Mouse (Mus musculus) forebrain, embryonic 10.5 days (tissue): ENCODE data around the gene Rerg. TPM values are rescaled to one million over a fixed set of nuclear protein-coding genes. Genes with fewer than 3 reads are reported as not detected.
A peak's percentile ranks its signal among the peaks of the same experiment; 100 is the strongest.

Source experiments
- DNase-seq: peaks from one replicate; pipeline ENCODE4 v3.0.0-alpha.2; 2017; ENCODE audit warnings: low spot score; ENCODE audit errors: extremely low spot score
- H3K27ac ChIP-seq: fragments of 300-500 bp; sonication (generic); 2 replicates; pipeline ENCODE4 v1.5.1; 2016; ENCODE audit warnings: mild to moderate bottlenecking
- H3K27me3 ChIP-seq: fragments of 300-500 bp; sonication (generic); 2 replicates; pipeline ENCODE4 v1.6.1; 2016; ENCODE audit warnings: mild to moderate bottlenecking; ENCODE audit not compliant: poor library complexity, severe bottlenecking
- H3K36me3 ChIP-seq: fragments of 300-500 bp; sonication (generic); replicated peaks from 2 replicates; pipeline ENCODE4 v1.6.1; 2016; ENCODE audit warnings: mild to moderate bottlenecking, moderate library complexity
- H3K4me1 ChIP-seq: fragments of 300-500 bp; sonication (generic); 2 replicates; pipeline ENCODE4 v1.6.1; 2016
- H3K4me3 ChIP-seq: fragments of 300-500 bp; sonication (generic); 2 replicates; pipeline ENCODE4 v1.5.1; 2016; ENCODE audit warnings: mild to moderate bottlenecking, moderate library complexity
- H3K9me3 ChIP-seq: fragments of 300-500 bp; sonication (generic); 2 replicates; pipeline ENCODE4 v1.6.1; 2016; ENCODE audit warnings: mild to moderate bottlenecking, moderate library complexity
- WGBS: fragments of 180-500 bp; shearing (Covaris S2); methylation state at CpG from one replicate; pipeline ENCODE4 v1.1.7; 2016; 5-methylcytosine and 5-hydroxymethylcytosine counted together
- polyA plus RNA-seq: library from polyadenylated mRNA; unstranded; fragments of >200 nt; fragmentation: Nextera tagmentation; extraction: Ambion mirVana; gene quantifications from 2 replicates; pipeline ENCODE4 v1.2.1, GENCODE M21; 2016

Rerg gene
- polyA plus RNA-seq, 1 experiment from 2014 or later, result 1.1 TPM

- DNase-seq, result no peak
- 90% methylated on average over 6 of the region's 6 CpGs for WGBS
These were observed 59.5 kb downstream of the Rerg start for GRCm38 (mm10) chr6:137110778-137111174.

GRCm38 (mm10) chr6:137109811-137110777, 60.2 kb downstream of the Rerg start:
- Histone ChIP-seq H3K4me1 (no peaks in the 10 kb centered on the region), H3K9me3 (no peaks in the 10 kb centered on the region), H3K4me3 (no peak overlapping the region), H3K27ac (no peak overlapping the region), H3K36me3 (no peaks in the 10 kb centered on the region), H3K27me3 (no peaks in the 10 kb centered on the region)
- no peak for DNase-seq
- 88% methylated on average over 20 of the region's 20 CpGs for WGBS

More at GRCm38 (mm10) chr6:137110778-137111174, 59.5 kb downstream of the Rerg start:
- H3K4me1 ChIP-seq, result no peaks in the 10 kb centered on the region
- H3K27me3 ChIP-seq, result no peaks in the 10 kb centered on the region
- no peaks in the 10 kb centered on the region for H3K36me3 ChIP-seq
- no peaks in the 10 kb centered on the region for H3K9me3 ChIP-seq
- no peak overlapping the region for H3K27ac ChIP-seq
- no peak overlapping the region for H3K4me3 ChIP-seq

- H3K27ac ChIP-seq, result no peak overlapping the region
- H3K4me3 ChIP-seq, result no peak overlapping the region
- 91% methylated on average over 4 of the region's 4 CpGs for WGBS
- no peaks in the 10 kb centered on the region for H3K9me3 ChIP-seq
- H3K27me3 ChIP-seq, result no peaks in the 10 kb centered on the region
- peaks cover 15% of the 10 kb centered on the region for H3K4me1 ChIP-seq
- no peak for DNase-seq
- H3K36me3 ChIP-seq, result no peaks in the 10 kb centered on the region
These were observed 65.0 kb downstream of the Rerg start for GRCm38 (mm10) chr6:137105285-137105684.

- Histone ChIP-seq H3K9me3 (no peaks in the 10 kb centered on the region), H3K27ac (no peak overlapping the region), H3K27me3 (no peaks in the 10 kb centered on the region), H3K4me3 (no peak overlapping the region), H3K4me1 (peaks cover 16% of the 10 kb centered on the region), H3K36me3 (no peaks in the 10 kb centered on the region)
- 59% methylated on average over 10 of the region's 10 CpGs for WGBS
- no peak for DNase-seq
These were observed 67.6 kb downstream of the Rerg start for GRCm38 (mm10) chr6:137102662-137103179.

GRCm38 (mm10) chr6:137101886-137102661, 68.2 kb downstream of the Rerg start:
- Histone ChIP-seq H3K4me1 (peaks cover 16% of the 10 kb centered on the region), H3K27me3 (no peaks in the 10 kb centered on the region), H3K9me3 (no peaks in the 10 kb centered on the region), H3K4me3 (no peak overlapping the region), H3K27ac (no peak overlapping the region), H3K36me3 (no peaks in the 10 kb centered on the region)
- WGBS, result 85% methylated on average over 7 of the region's 7 CpGs
- no peak for DNase-seq

- no peak overlapping the region for H3K4me3 ChIP-seq
- DNase-seq, result no peak
- H3K4me1 ChIP-seq, result peaks cover 16% of the 10 kb centered on the region
- H3K27me3 ChIP-seq, result no peaks in the 10 kb centered on the region
- WGBS, result 81% methylated on average over 2 of the region's 2 CpGs
- H3K36me3 ChIP-seq, result no peaks in the 10 kb centered on the region
- no peak overlapping the region for H3K27ac ChIP-seq
- H3K9me3 ChIP-seq, result no peaks in the 10 kb centered on the region
These were observed 70.0 kb downstream of the Rerg start for GRCm38 (mm10) chr6:137100259-137100658.

- 74% methylated on average over 18 of the region's 18 CpGs for WGBS
- Histone ChIP-seq H3K27me3 (no peaks in the 10 kb centered on the region), H3K36me3 (no peaks in the 10 kb centered on the region), H3K9me3 (no peaks in the 10 kb centered on the region), H3K4me3 (no peak overlapping the region), H3K4me1 (peaks cover 16% of the 10 kb centered on the region), H3K27ac (no peak overlapping the region)
- DNase-seq, result peak; percentile 20
These were observed 71.8 kb downstream of the Rerg start for GRCm38 (mm10) chr6:137098232-137099191.

- DNase-seq, result no peak
- Histone ChIP-seq H3K4me1 (no peaks in the 10 kb centered on the region), H3K4me3 (no peak overlapping the region), H3K36me3 (no peaks in the 10 kb centered on the region), H3K27me3 (no peaks in the 10 kb centered on the region), H3K9me3 (0 out of 2 replicates have a peak, but pooled peaks cover 4% of the 10 kb centered on the region), H3K27ac (no peak overlapping the region)
- 91% methylated on average over 2 of the region's 2 CpGs for WGBS
These were observed 75.8 kb downstream of the Rerg start for GRCm38 (mm10) chr6:137094475-137094874.

- no peak for DNase-seq
- H3K4me1 ChIP-seq, result no peaks in the 10 kb centered on the region
- H3K27ac ChIP-seq, result no peak overlapping the region
- WGBS, result 80% methylated on average over 6 of the region's 6 CpGs
- no peaks in the 10 kb centered on the region for H3K36me3 ChIP-seq
- 0 out of 2 replicates have a peak, but pooled peaks cover 4% of the 10 kb centered on the region for H3K9me3 ChIP-seq
- H3K27me3 ChIP-seq, result no peaks in the 10 kb centered on the region
- H3K4me3 ChIP-seq, result no peak overlapping the region
These were observed 81.8 kb downstream of the Rerg start for GRCm38 (mm10) chr6:137088469-137088868.

- Histone ChIP-seq H3K9me3 (peaks cover 6% of the 10 kb centered on the region; the same call in 1 of the 2 replicates), H3K4me3 (no peak overlapping the region), H3K4me1 (no peaks in the 10 kb centered on the region), H3K27ac (no peak overlapping the region), H3K27me3 (no peaks in the 10 kb centered on the region), H3K36me3 (no peaks in the 10 kb centered on the region)
- DNase-seq, result no peak
- 92% methylated on average over 5 of the region's 5 CpGs for WGBS
These were observed 82.3 kb downstream of the Rerg start for GRCm38 (mm10) chr6:137087956-137088355.

- no peak for DNase-seq
- no peaks in the 10 kb centered on the region for H3K4me1 ChIP-seq
- H3K27ac ChIP-seq, result no peak overlapping the region
- no peak overlapping the region for H3K4me3 ChIP-seq
- no peaks in the 10 kb centered on the region for H3K36me3 ChIP-seq
- WGBS, result 80% methylated on average over 3 of the region's 3 CpGs
- no peaks in the 10 kb centered on the region for H3K27me3 ChIP-seq
- H3K9me3 ChIP-seq, result peaks cover 8% of the 10 kb centered on the region; the same call in 1 of the 2 replicates
These were observed 82.8 kb downstream of the Rerg start for GRCm38 (mm10) chr6:137087470-137087869.

- 82% methylated on average over 6 of the region's 6 CpGs for WGBS
- Histone ChIP-seq H3K4me3 (no peak overlapping the region), H3K9me3 (peaks cover 4% of the 10 kb centered on the region; the same call in 1 of the 2 replicates), H3K27ac (no peak overlapping the region), H3K27me3 (no peaks in the 10 kb centered on the region), H3K36me3 (no peaks in the 10 kb centered on the region), H3K4me1 (no peaks in the 10 kb centered on the region)
- DNase-seq, result no peak
These were observed 90.6 kb downstream of the Rerg start for GRCm38 (mm10) chr6:137079701-137080100.
